Mouse (Mus musculus) limb, embryonic 11.5 days (tissue): ENCODE measurements around the gene Rsph4a. TPM values are rescaled to one million over a fixed set of nuclear protein-coding genes. Genes with fewer than 3 reads are reported as not detected.

Source experiments
- ATAC-seq: fragments of 200-750 bp; cut with Nextera tagmentation; 2 replicates; pipeline ENCODE4 v1.8.0; 2017; ENCODE audit warnings: low read depth; ENCODE audit not compliant: insufficient number of reproducible peaks, low FRiP score, low TSS enrichment
- DNase-seq: peaks from one replicate; pipeline ENCODE4 v3.0.0-alpha.2; 2015; ENCODE audit warnings: low spot score
- H3K27ac ChIP-seq: fragments of 300-500 bp; sonication (generic); replicated peaks from 2 replicates; pipeline ENCODE4 v1.5.1; 2014; ENCODE audit warnings: low read depth, mild to moderate bottlenecking, low read length
- H3K27me3 ChIP-seq: fragments of 300-500 bp; sonication (generic); 2 replicates; pipeline ENCODE4 v1.6.1; 2014; ENCODE audit warnings: mild to moderate bottlenecking, low read length, mixed read lengths; ENCODE audit not compliant: control insufficient read depth, insufficient read depth
- H3K36me3 ChIP-seq: fragments of 300-500 bp; sonication (generic); 2 replicates; pipeline ENCODE4 v1.6.1; 2014; ENCODE audit warnings: mild to moderate bottlenecking, low read length, moderate library complexity, mixed read lengths; ENCODE audit not compliant: control insufficient read depth, insufficient read depth
- H3K4me1 ChIP-seq: fragments of 300-500 bp; sonication (generic); 2 replicates; pipeline ENCODE4 v1.6.1; 2014; ENCODE audit warnings: low read length, mixed read lengths; ENCODE audit not compliant: control insufficient read depth, insufficient read depth
- H3K4me2 ChIP-seq: fragments of 300-500 bp; sonication (generic); 2 replicates; pipeline ENCODE4 v1.6.1; 2014; ENCODE audit warnings: low read depth, mild to moderate bottlenecking, moderate library complexity; ENCODE audit not compliant: severe bottlenecking
- H3K4me3 ChIP-seq: fragments of 300-500 bp; sonication (generic); 2 replicates; pipeline ENCODE4 v1.5.1; 2014; ENCODE audit warnings: low read depth, low read length
- H3K9ac ChIP-seq: fragments of 300-500 bp; sonication (generic); 2 replicates; pipeline ENCODE4 v1.6.1; 2014; ENCODE audit warnings: mild to moderate bottlenecking, low read length
- H3K9me3 ChIP-seq: fragments of 300-500 bp; sonication (generic); 2 replicates; pipeline ENCODE4 v1.6.1; 2016; ENCODE audit warnings: low read length; ENCODE audit not compliant: control insufficient read depth
- WGBS: fragments of 180-500 bp; shearing (Covaris S2); extraction: QIAGEN DNeasy Blood & Tissue Kit; methylation state at CpG from one replicate; pipeline ENCODE4 v1.1.7; 2014; 5-methylcytosine and 5-hydroxymethylcytosine counted together
- polyA plus RNA-seq: library from polyadenylated mRNA; unstranded; fragments of >200 nt; fragmentation: Nextera tagmentation; extraction: Ambion mirVana; gene quantifications from 2 replicates; pipeline ENCODE4 v1.2.1, GENCODE M21; 2014

The Rsph4a gene
- polyA plus RNA-seq, 1 experiment from 2014 or later, result not detected

- Histone ChIP-seq H3K27me3 (no peaks in the 10 kb centered on the region), H3K4me3 (no peak overlapping the region), H3K36me3 (0 out of 2 replicates have a peak, but pooled peaks cover 7% of the 10 kb centered on the region), H3K27ac (no peak overlapping the region), H3K9ac (no peak overlapping the region), H3K4me1 (no peaks in the 10 kb centered on the region), H3K9me3 (no peaks in the 10 kb centered on the region), H3K4me2 (no peak overlapping the region)
- ATAC-seq (no peak), DNase-seq (no peak)
These were observed 35.8 kb downstream of the Rsph4a start for GRCm38 (mm10) chr10:33940702-33941101.

GRCm38 (mm10) chr10:33945390-33945789, 40.5 kb downstream of the Rsph4a start:
- Histone ChIP-seq H3K4me1 (peaks cover 2% of the 10 kb centered on the region; the same call in 1 of the 2 replicates), H3K4me2 (no peak overlapping the region), H3K9ac (no peak overlapping the region), H3K4me3 (no peak overlapping the region), H3K27me3 (no peaks in the 10 kb centered on the region), H3K36me3 (0 out of 2 replicates have a peak, but pooled peaks cover 3% of the 10 kb centered on the region), H3K9me3 (no peaks in the 10 kb centered on the region), H3K27ac (no peak overlapping the region)
- WGBS, result 91% methylated on average over 3 of the region's 3 CpGs
- no peak for ATAC-seq
- no peak for DNase-seq

- Histone ChIP-seq H3K9me3 (no peaks in the 10 kb centered on the region), H3K4me2 (no peak overlapping the region), H3K4me3 (no peak overlapping the region), H3K36me3 (0 out of 2 replicates have a peak, but pooled peaks cover 3% of the 10 kb centered on the region), H3K4me1 (peaks cover 2% of the 10 kb centered on the region; the same call in 1 of the 2 replicates), H3K9ac (no peak overlapping the region), H3K27me3 (no peaks in the 10 kb centered on the region), H3K27ac (no peak overlapping the region)
- DNase-seq (no peak), ATAC-seq (no peak)
- 84% methylated on average over 2 of the region's 2 CpGs for WGBS
These were observed 41.4 kb downstream of the Rsph4a start for GRCm38 (mm10) chr10:33946336-33946735.

GRCm38 (mm10) chr10:33950803-33951583, 46.1 kb downstream of the Rsph4a start, which contains the start of gene Zup1:
TSS of gene Zup1 (minus strand) at chr10:33951269.
- peak; percentile 91 for ATAC-seq
- Histone ChIP-seq H3K9me3 (no peaks in the 10 kb centered on the region), H3K4me2 (peak within 1 kb of the TSS; percentile 62), H3K36me3 (no peaks in the 10 kb centered on the region), H3K4me1 (peaks cover 2% of the 10 kb centered on the region; the same call in 1 of the 2 replicates), H3K4me3 (peak within 1 kb of the TSS; percentile 62), H3K27me3 (no peaks in the 10 kb centered on the region), H3K27ac (peak within 1 kb of the TSS; percentile 49; the same call in 1 of the 2 replicates), H3K9ac (peak within 1 kb of the TSS; percentile 87)
- DNase-seq, result peak; percentile 87
- WGBS, result 4% methylated on average over 42 of the region's 42 CpGs

- no peak for ATAC-seq
- no peaks in the 10 kb centered on the region for H3K36me3 ChIP-seq
- H3K4me3 ChIP-seq, result no peak overlapping the region
- H3K27me3 ChIP-seq, result no peaks in the 10 kb centered on the region
- no peak overlapping the region for H3K9ac ChIP-seq
- no peak overlapping the region for H3K4me2 ChIP-seq
- WGBS, result 70% methylated on average over 3 of the region's 3 CpGs
- peaks cover 2% of the 10 kb centered on the region; the same call in 1 of the 2 replicates for H3K4me1 ChIP-seq
- no peak overlapping the region for H3K27ac ChIP-seq
- no peaks in the 10 kb centered on the region for H3K9me3 ChIP-seq
- no peak for DNase-seq
These were observed 47.6 kb downstream of the Rsph4a start for GRCm38 (mm10) chr10:33952509-33952908.

Other genes starting within 250 kb of the Rsph4a start
- gene Sult3a2, start 118.4 kb upstream of the Rsph4a start, polyA plus RNA-seq, result not detected in 2 replicates
- gene Sult3a1, start 47.4 kb upstream of the Rsph4a start, polyA plus RNA-seq, result not detected in 2 replicates
- gene Zup1, start 46.2 kb downstream of the Rsph4a start, polyA plus RNA-seq, result 23.3 and 27.4 TPM in 2 replicates
- 170 and 176 TPM in 2 replicates for gene Rwdd1, start 114.5 kb downstream of the Rsph4a start, polyA plus RNA-seq
- not detected in 2 replicates for gene Trappc3l, start 132.5 kb downstream of the Rsph4a start, polyA plus RNA-seq
- not detected in 2 replicates for gene Calhm4, start 139.2 kb downstream of the Rsph4a start, polyA plus RNA-seq
- gene Calhm5, start 191.4 kb downstream of the Rsph4a start, polyA plus RNA-seq, result 0.07 and 0.08 TPM in 2 replicates
- 0.68 and 0.98 TPM in 2 replicates for gene Calhm6, start 222.9 kb downstream of the Rsph4a start, polyA plus RNA-seq